Mouse (Mus musculus) cortical plate, adult 2 months (tissue): ENCODE data around the gene Cnot3.

Experiments
- CTCF ChIP-seq: fragments of 200-500 bp; IDR thresholded peaks from 2 replicates; pipeline ENCODE4 v1.5.1; 2011; ENCODE audit warnings: mild to moderate bottlenecking, control low read depth, low read length; ENCODE audit not compliant: insufficient read depth; ENCODE audit errors: extremely low read depth
- POLR2A ChIP-seq: fragments of 200-500 bp; IDR thresholded peaks from 2 replicates; pipeline ENCODE4 v1.6.1; 2011; ENCODE audit warnings: mild to moderate bottlenecking, low read length, control low read depth; ENCODE audit not compliant: insufficient read depth; ENCODE audit errors: extremely low read depth

DNA sequence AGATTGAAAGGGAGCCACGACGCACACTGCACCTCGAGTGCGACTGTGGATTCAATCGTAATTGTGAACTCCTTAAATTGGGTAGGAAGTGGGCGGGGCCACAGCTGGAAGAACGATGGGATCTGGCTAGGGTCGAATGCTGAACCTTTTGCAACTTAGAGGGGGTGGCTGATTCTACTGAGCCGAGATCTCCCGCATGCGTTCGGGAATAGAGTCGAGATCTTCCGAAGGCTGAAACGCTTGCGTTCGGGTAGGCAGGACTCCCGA lies 48.7 kb downstream of the Cnot3 start:
- TF ChIP-seq CTCF: no peak
- TF ChIP-seq POLR2A: no peak
